Mouse (Mus musculus): ENCODE measurements around the gene Krtap16-1. TPM values are rescaled to one million over a fixed set of nuclear protein-coding genes. Genes with fewer than 3 reads are reported as not detected.

Gene Krtap16-1
- polyA plus RNA-seq, 1 experiment: not detected

DNA sequence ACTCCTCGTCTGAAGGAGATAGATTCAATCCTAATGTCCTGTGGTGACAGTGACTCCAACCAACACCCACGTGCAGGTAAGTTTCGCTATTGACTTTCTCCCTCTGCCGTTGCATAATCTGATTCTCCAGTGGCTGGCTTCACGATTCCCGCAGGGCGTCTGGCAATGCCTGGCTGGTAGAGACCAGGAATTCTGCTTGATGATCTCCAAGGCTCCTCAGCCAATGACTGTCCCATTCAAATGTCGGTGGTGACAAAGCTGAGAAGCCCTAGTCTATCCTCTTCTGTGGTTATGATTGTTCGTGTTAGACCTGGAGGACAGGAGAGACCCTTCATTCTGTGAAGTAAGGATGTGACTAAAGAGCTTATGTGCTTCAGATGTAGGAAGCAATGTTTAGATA is 3.7 kb downstream of the Krtap16-1 start:
- 88% methylated on average over 9 of the region's 9 CpGs for WGBS
- Histone ChIP-seq H3K4me3 (replicated peaks; ENCODE audit: extremely low read depth, low read depth, low read length) (no peak overlapping the region), H3K4me1 (ENCODE audit: control insufficient read depth, insufficient read depth, low read length) (no peaks in the 10 kb centered on the region)
- no peak for DNase-seq
- no peak for TF ChIP-seq CTCF (IDR thresholded peaks at IDR 0.05; ENCODE audit: insufficient read depth, low read length)
- TF ChIP-seq POLR2A (IDR thresholded peaks at IDR 0.05; ENCODE audit: borderline replicate concordance, extremely low read depth, low read depth, low read length): no peak

GRCm38 (mm10) chr11:99978953-99979352 is 7.4 kb downstream of the Krtap16-1 start, which contains the start of gene Krtap29-1:
Krtap29-1 (minus strand) TSS chr11:99979053.
- no peak for DNase-seq
- WGBS: 76% methylated on average over 5 of the region's 5 CpGs

DNA sequence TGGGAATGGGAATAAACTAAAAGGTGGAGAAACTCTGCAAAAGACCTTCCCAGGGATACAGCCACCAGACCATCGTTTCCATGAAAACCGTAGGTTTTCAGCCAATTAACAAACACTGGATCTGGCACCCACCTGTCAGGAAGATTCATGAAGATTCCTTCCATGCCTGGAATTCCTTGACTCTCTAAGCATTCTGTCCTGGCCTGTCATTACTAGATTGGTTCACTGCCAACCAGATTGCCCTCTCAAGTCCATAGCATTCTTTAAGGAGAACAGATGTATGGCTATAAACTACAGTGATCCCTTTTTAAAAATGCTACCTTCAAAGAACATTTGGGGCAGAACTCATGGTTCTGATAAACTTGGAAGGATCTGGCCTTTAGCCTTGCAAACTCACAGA is 20.4 kb downstream of the Krtap16-1 start:
- no peak for TF ChIP-seq CTCF (IDR thresholded peaks at IDR 0.05; ENCODE audit: insufficient read depth, low read length)
- TF ChIP-seq POLR2A (IDR thresholded peaks at IDR 0.05; ENCODE audit: borderline replicate concordance, extremely low read depth, low read depth, low read length): no peak
- WGBS: 17% methylated on average over 2 of the region's 2 CpGs
- H3K4me3 ChIP-seq (replicated peaks; ENCODE audit: extremely low read depth, low read depth, low read length): no peak overlapping the region
- no peaks in the 10 kb centered on the region for H3K4me1 ChIP-seq (ENCODE audit: control insufficient read depth, insufficient read depth, low read length)
- DNase-seq: no peak

More at GRCm38 (mm10) chr11:99978953-99979352, 7.4 kb downstream of the Krtap16-1 start, which contains the start of gene Krtap29-1:
- TF ChIP-seq CTCF (IDR thresholded peaks at IDR 0.05; ENCODE audit: insufficient read depth, low read length) (no peak), POLR2A (IDR thresholded peaks at IDR 0.05; ENCODE audit: borderline replicate concordance, extremely low read depth, low read depth, low read length) (no peak)
- Histone ChIP-seq H3K4me3 (replicated peaks; ENCODE audit: extremely low read depth, low read depth, low read length) (no peak within 1 kb of the TSS), H3K4me1 (ENCODE audit: control insufficient read depth, insufficient read depth, low read length) (no peaks in the 10 kb centered on the region)

DNA sequence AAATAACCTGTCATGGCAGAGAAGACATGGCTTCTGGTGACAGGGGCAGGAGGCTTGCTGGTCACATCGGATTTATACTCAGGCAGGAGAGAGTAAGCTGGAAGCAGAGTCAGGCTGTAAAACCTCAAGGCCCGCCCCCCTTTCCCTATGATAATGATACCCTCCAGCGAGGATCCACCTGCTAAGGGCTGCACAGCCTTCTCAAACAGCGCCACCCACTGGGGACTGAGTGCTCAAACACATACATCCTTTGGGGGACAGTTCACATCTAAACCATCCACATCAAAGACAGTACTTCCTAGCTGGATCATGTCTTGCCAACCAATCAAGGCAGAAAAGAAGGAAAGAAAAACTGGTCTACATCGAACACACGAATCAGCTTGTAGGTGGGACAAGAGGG is 22.2 kb downstream of the Krtap16-1 start:
- 63% methylated on average over 6 of the region's 6 CpGs for WGBS

GRCm38 (mm10) chr11:99948175-99948574 is 38.2 kb downstream of the Krtap16-1 start, which contains the start of gene Krtap9-5:
Krtap9-5 (plus strand) TSS chr11:99948475.
- 92% methylated on average over 2 of the region's 2 CpGs for WGBS

More for the DNA sequence above, 22.2 kb downstream of the Krtap16-1 start:
- Histone ChIP-seq H3K4me3 (replicated peaks; ENCODE audit: extremely low read depth, low read depth, low read length) (no peak overlapping the region), H3K4me1 (ENCODE audit: control insufficient read depth, insufficient read depth, low read length) (no peaks in the 10 kb centered on the region)
- no peak for TF ChIP-seq CTCF (IDR thresholded peaks at IDR 0.05; ENCODE audit: insufficient read depth, low read length)
- no peak for TF ChIP-seq POLR2A (IDR thresholded peaks at IDR 0.05; ENCODE audit: borderline replicate concordance, extremely low read depth, low read depth, low read length)
- DNase-seq: no peak

GRCm38 (mm10) chr11:99937751-99938264 is 48.6 kb downstream of the Krtap16-1 start:
- TF ChIP-seq CTCF (IDR thresholded peaks at IDR 0.05; ENCODE audit: insufficient read depth, low read length) (no peak), POLR2A (IDR thresholded peaks at IDR 0.05; ENCODE audit: borderline replicate concordance, extremely low read depth, low read depth, low read length) (no peak)

More at GRCm38 (mm10) chr11:99948175-99948574, 38.2 kb downstream of the Krtap16-1 start, which contains the start of gene Krtap9-5:
- no peak for TF ChIP-seq POLR2A (IDR thresholded peaks at IDR 0.05; ENCODE audit: borderline replicate concordance, extremely low read depth, low read depth, low read length)
- no peak for TF ChIP-seq CTCF (IDR thresholded peaks at IDR 0.05; ENCODE audit: insufficient read depth, low read length)
- Histone ChIP-seq H3K4me3 (replicated peaks; ENCODE audit: extremely low read depth, low read depth, low read length) (no peak within 1 kb of the TSS), H3K4me1 (ENCODE audit: control insufficient read depth, insufficient read depth, low read length) (no peaks in the 10 kb centered on the region)
- DNase-seq: no peak

GRCm38 (mm10) chr11:99935991-99936390 is 50.4 kb downstream of the Krtap16-1 start, which contains the start of gene Krtap31-2:
Krtap31-2 (plus strand) TSS chr11:99936291.
- TF ChIP-seq CTCF (IDR thresholded peaks at IDR 0.05; ENCODE audit: insufficient read depth, low read length) (no peak), POLR2A (IDR thresholded peaks at IDR 0.05; ENCODE audit: borderline replicate concordance, extremely low read depth, low read depth, low read length) (no peak)
- DNase-seq: no peak
- no peak within 1 kb of the TSS for H3K4me3 ChIP-seq (replicated peaks; ENCODE audit: extremely low read depth, low read depth, low read length)
- WGBS: 83% methylated on average over 1 of the region's 1 CpGs
- no peaks in the 10 kb centered on the region for H3K4me1 ChIP-seq (ENCODE audit: control insufficient read depth, insufficient read depth, low read length)

More at GRCm38 (mm10) chr11:99937751-99938264, 48.6 kb downstream of the Krtap16-1 start:
- Histone ChIP-seq H3K4me1 (ENCODE audit: control insufficient read depth, insufficient read depth, low read length) (no peaks in the 10 kb centered on the region), H3K4me3 (replicated peaks; ENCODE audit: extremely low read depth, low read depth, low read length) (no peak overlapping the region)
- DNase-seq: no peak
- WGBS: 73% methylated on average over 9 of the region's 9 CpGs

Other genes with a start within 250 kb of the Krtap16-1 start
- not detected in 2 replicates for gene Gm11595, start 213.7 kb downstream of the Krtap16-1 start, polyA plus RNA-seq (2012; rRNA removed)
- gene Krtap4-8, start 205.9 kb downstream of the Krtap16-1 start, polyA plus RNA-seq (2012; rRNA removed): not detected in 2 replicates
- gene Krtap4-9, start 201.4 kb downstream of the Krtap16-1 start, polyA plus RNA-seq (2012; rRNA removed): not detected in 2 replicates
- gene Gm11596, start 193.1 kb downstream of the Krtap16-1 start, polyA plus RNA-seq (2012; rRNA removed): not detected in 2 replicates
- not detected in 2 replicates for gene Gm11569, start 187.7 kb downstream of the Krtap16-1 start, polyA plus RNA-seq (2012; rRNA removed)
- gene Gm11554, start 182.2 kb downstream of the Krtap16-1 start, polyA plus RNA-seq (2012; rRNA removed): not detected in 2 replicates
- gene Krtap4-13, start 176.7 kb downstream of the Krtap16-1 start, polyA plus RNA-seq (2012; rRNA removed): not detected in 2 replicates
- gene Gm11564, start 170.9 kb downstream of the Krtap16-1 start, polyA plus RNA-seq (2012; rRNA removed): not detected in 2 replicates
- not detected in 2 replicates for gene 2300003K06Rik, start 148.5 kb downstream of the Krtap16-1 start, polyA plus RNA-seq (2012; rRNA removed)
- not detected in 2 replicates for gene Krtap4-16, start 135.0 kb downstream of the Krtap16-1 start, polyA plus RNA-seq (2012; rRNA removed)
- gene Gm11568, start 128.7 kb downstream of the Krtap16-1 start, polyA plus RNA-seq (2012; rRNA removed): not detected in 2 replicates
- not detected in 2 replicates for gene Gm11559, start 122.1 kb downstream of the Krtap16-1 start, polyA plus RNA-seq (2012; rRNA removed)
- gene Krtap9-1, start 113.2 kb downstream of the Krtap16-1 start, polyA plus RNA-seq (2012; rRNA removed): not detected in 2 replicates
- gene Gm11567, start 107.4 kb downstream of the Krtap16-1 start, polyA plus RNA-seq (2012; rRNA removed): 0.19 TPM in 1 of 2 replicates, not detected in the other
- gene Krtap31-1, start 78.7 kb downstream of the Krtap16-1 start, polyA plus RNA-seq (2012; rRNA removed): not detected in 2 replicates
- gene Gm11565, start 71.8 kb downstream of the Krtap16-1 start, polyA plus RNA-seq (2012; rRNA removed): not detected in 2 replicates
- gene Krtap31-2, start 50.3 kb downstream of the Krtap16-1 start, polyA plus RNA-seq (2012; rRNA removed): not detected in 2 replicates
- gene Krtap9-5, start 38.1 kb downstream of the Krtap16-1 start, polyA plus RNA-seq (2012; rRNA removed): not detected in 2 replicates
- gene Krtap29-1, start 7.5 kb downstream of the Krtap16-1 start, polyA plus RNA-seq (2012; rRNA removed): not detected in 2 replicates
- 5.5 and 8.8 TPM in 2 replicates for gene Krtap17-1, start 7.4 kb upstream of the Krtap16-1 start, polyA plus RNA-seq (2012; rRNA removed)
- gene Krt33a, start 29.6 kb upstream of the Krtap16-1 start, polyA plus RNA-seq (2012; rRNA removed): not detected in 2 replicates
- not detected in 2 replicates for gene Krt33b, start 43.3 kb upstream of the Krtap16-1 start, polyA plus RNA-seq (2012; rRNA removed)
- gene Krt34, start 55.0 kb upstream of the Krtap16-1 start, polyA plus RNA-seq (2012; rRNA removed): 0.07 TPM in 1 of 2 replicates, not detected in the other
- 0.14 TPM in 1 of 2 replicates, not detected in the other for gene Krt31, start 64.0 kb upstream of the Krtap16-1 start, polyA plus RNA-seq (2012; rRNA removed)
- 26.6 TPM in 1 of 2 replicates, not detected in the other for gene Krt32, start 101.6 kb upstream of the Krtap16-1 start, polyA plus RNA-seq (2012; rRNA removed)
- gene Krt35, start 109.6 kb upstream of the Krtap16-1 start, polyA plus RNA-seq (2012; rRNA removed): 0.22 TPM in 1 of 2 replicates, not detected in the other
- gene Krt36, start 119.0 kb upstream of the Krtap16-1 start, polyA plus RNA-seq (2012; rRNA removed): 0.25 and 0.50 TPM in 2 replicates
- 0.25 and 1,946 TPM in 2 replicates for gene Krt13, start 135.0 kb upstream of the Krtap16-1 start, polyA plus RNA-seq (2012; rRNA removed)
- 2.1 and 62.5 TPM in 2 replicates for gene Krt15, start 149.3 kb upstream of the Krtap16-1 start, polyA plus RNA-seq (2012; rRNA removed)
- gene Krt19, start 162.1 kb upstream of the Krtap16-1 start, polyA plus RNA-seq (2012; rRNA removed): 275 and 280 TPM in 2 replicates
- not detected in 2 replicates for gene Krt9, start 206.6 kb upstream of the Krtap16-1 start, polyA plus RNA-seq (2012; rRNA removed)
- 0.51 and 51.5 TPM in 2 replicates for gene Krt14, start 221.0 kb upstream of the Krtap16-1 start, polyA plus RNA-seq (2012; rRNA removed)

All from lung, adult 2 months (tissue).